Mouse (Mus musculus): Measurements from ENCODE around the gene Tor4a.

DNA sequence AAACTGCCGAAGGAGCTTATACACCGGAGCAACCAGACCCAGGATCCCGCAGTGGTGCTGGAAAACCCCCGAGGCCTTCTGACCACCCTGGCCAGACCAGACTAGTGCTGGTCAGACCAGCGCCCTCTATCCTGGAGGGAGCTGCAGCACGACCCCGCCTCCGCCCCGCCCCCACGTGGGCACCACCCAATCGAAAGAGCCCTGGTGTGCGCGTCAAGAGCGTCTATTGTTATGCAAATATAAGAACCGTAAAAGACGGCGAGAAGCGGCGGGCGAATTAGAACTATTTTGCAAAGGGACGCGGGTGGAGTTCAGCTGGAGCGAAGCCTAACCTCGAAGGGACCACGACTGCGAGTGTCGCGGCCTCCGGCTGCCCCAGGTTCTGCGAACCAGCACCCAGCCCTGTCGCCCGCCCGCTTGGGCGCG, 16.2 kb downstream of the Tor4a start, which contains the start of gene Nrarp:
- TF ChIP-seq CTCF (IDR thresholded peaks at IDR 0.05; ENCODE audit: borderline replicate concordance, control insufficient read depth, extremely low read depth, insufficient read depth, low read length, poor library complexity) (0 out of 2 replicates have a peak, but pooled peaks have one; percentile 59), POLR2A (IDR thresholded peaks at IDR 0.05; ENCODE audit: control insufficient read depth, extremely low read depth, insufficient read depth, low read length, poor library complexity) (no peak; the same call in 1 of the 2 replicates)
